Mouse (Mus musculus): ENCODE measurements around the gene Sorl1. TPM values are rescaled to one million over a fixed set of nuclear protein-coding genes. Genes with fewer than 3 reads are reported as not detected.

The Sorl1 gene
- polyA plus RNA-seq, 1 experiment from 2014 or later, result 6.0 TPM

- WGBS, result 53% methylated on average over 3 of the region's 3 CpGs
- H3K27ac ChIP-seq (ENCODE audit: low read length), result no peak overlapping the region
- H3K4me3 ChIP-seq (ENCODE audit: low read length), result no peak overlapping the region
- H3K9ac ChIP-seq (ENCODE audit: low read depth, low read length), result no peak overlapping the region
- no peaks in the 10 kb centered on the region for H3K27me3 ChIP-seq (replicated peaks; ENCODE audit: control insufficient read depth, insufficient read depth, low read length)
- no peak overlapping the region for H3K4me2 ChIP-seq (ENCODE audit: low read depth, low read length)
- no peaks in the 10 kb centered on the region for H3K4me1 ChIP-seq (ENCODE audit: control insufficient read depth, insufficient read depth, low read length)
- no peak for ATAC-seq
- H3K9me3 ChIP-seq (ENCODE audit: control insufficient read depth, low read length), result no peaks in the 10 kb centered on the region
- no peaks in the 10 kb centered on the region for H3K36me3 ChIP-seq (ENCODE audit: control insufficient read depth, insufficient read depth, low read length)
Measured at GRCm38 (mm10) chr9:42156566-42156965, 32.5 kb upstream of the Sorl1 start.

GRCm38 (mm10) chr9:42154682-42155081 is 30.6 kb upstream of the Sorl1 start:
- no peaks in the 10 kb centered on the region for H3K36me3 ChIP-seq (ENCODE audit: control insufficient read depth, insufficient read depth, low read length)
- H3K27ac ChIP-seq (ENCODE audit: low read length), result no peak overlapping the region
- peak; percentile 88 for ATAC-seq
- no peak overlapping the region for H3K4me3 ChIP-seq (ENCODE audit: low read length)
- H3K4me1 ChIP-seq (ENCODE audit: control insufficient read depth, insufficient read depth, low read length), result no peaks in the 10 kb centered on the region
- 33% methylated on average over 6 of the region's 6 CpGs for WGBS
- no peaks in the 10 kb centered on the region for H3K9me3 ChIP-seq (ENCODE audit: control insufficient read depth, low read length)
- H3K9ac ChIP-seq (ENCODE audit: low read depth, low read length), result no peak overlapping the region
- no peak overlapping the region for H3K4me2 ChIP-seq (ENCODE audit: low read depth, low read length)
- no peaks in the 10 kb centered on the region for H3K27me3 ChIP-seq (replicated peaks; ENCODE audit: control insufficient read depth, insufficient read depth, low read length)

DNA sequence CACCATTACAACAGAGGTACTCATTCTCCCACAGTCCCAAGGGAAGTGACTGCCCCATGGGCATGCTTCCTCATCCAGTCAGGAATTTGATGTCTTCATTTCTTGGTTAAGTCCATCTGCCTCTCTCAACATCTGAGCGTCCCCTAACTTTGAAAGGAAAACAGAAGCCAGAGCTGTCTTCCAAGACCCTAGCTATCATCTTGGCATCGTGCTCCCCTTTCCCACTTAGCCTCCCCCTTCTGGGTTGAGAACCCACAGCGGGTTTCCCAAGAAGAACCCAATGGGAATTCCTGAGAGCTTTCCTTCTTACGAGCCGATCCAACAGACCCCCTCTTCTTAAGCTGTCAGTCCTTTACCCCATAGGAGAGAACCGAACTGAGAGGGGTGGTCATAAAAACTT is 24.7 kb upstream of the Sorl1 start:
- Histone ChIP-seq H3K9me3 (ENCODE audit: control insufficient read depth, low read length) (0 out of 2 replicates have a peak, but pooled peaks cover 3% of the 10 kb centered on the region), H3K4me3 (ENCODE audit: low read length) (no peak overlapping the region), H3K4me1 (ENCODE audit: control insufficient read depth, insufficient read depth, low read length) (no peaks in the 10 kb centered on the region), H3K36me3 (ENCODE audit: control insufficient read depth, insufficient read depth, low read length) (no peaks in the 10 kb centered on the region), H3K4me2 (ENCODE audit: low read depth, low read length) (no peak overlapping the region), H3K27ac (ENCODE audit: low read length) (no peak overlapping the region), H3K9ac (ENCODE audit: low read depth, low read length) (no peak overlapping the region), H3K27me3 (replicated peaks; ENCODE audit: control insufficient read depth, insufficient read depth, low read length) (no peaks in the 10 kb centered on the region)
- 79% methylated on average over 6 of the region's 6 CpGs for WGBS
- no peak for ATAC-seq

DNA sequence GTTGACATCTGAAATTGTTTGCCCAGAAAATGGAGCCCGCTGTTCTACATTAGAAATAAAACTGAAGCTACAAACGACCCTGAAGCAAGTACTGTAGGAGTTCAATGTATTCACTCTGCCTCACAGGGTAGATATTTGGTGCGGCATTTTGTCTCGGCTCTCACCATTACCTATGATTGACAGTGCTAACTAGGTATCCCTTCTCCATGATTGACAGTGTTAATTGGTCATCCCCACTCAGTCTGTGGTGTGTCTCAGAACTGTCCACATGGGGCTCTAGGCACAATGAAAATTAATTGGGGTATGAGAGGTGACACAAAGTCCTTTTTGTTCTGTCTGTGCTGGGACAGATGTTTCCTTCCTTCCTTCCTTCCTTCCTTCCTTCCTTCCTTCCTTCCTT is 23.9 kb upstream of the Sorl1 start:
- 86% methylated on average over 4 of the region's 4 CpGs for WGBS
- 0 out of 2 replicates have a peak, but pooled peaks cover 3% of the 10 kb centered on the region for H3K9me3 ChIP-seq (ENCODE audit: control insufficient read depth, low read length)

GRCm38 (mm10) chr9:42146463-42146862 is 22.4 kb upstream of the Sorl1 start:
- Histone ChIP-seq H3K4me1 (ENCODE audit: control insufficient read depth, insufficient read depth, low read length) (no peaks in the 10 kb centered on the region), H3K27me3 (replicated peaks; ENCODE audit: control insufficient read depth, insufficient read depth, low read length) (no peaks in the 10 kb centered on the region), H3K36me3 (ENCODE audit: control insufficient read depth, insufficient read depth, low read length) (no peaks in the 10 kb centered on the region), H3K27ac (ENCODE audit: low read length) (no peak overlapping the region), H3K9ac (ENCODE audit: low read depth, low read length) (no peak overlapping the region), H3K4me3 (ENCODE audit: low read length) (no peak overlapping the region), H3K4me2 (ENCODE audit: low read depth, low read length) (no peak overlapping the region), H3K9me3 (ENCODE audit: control insufficient read depth, low read length) (0 out of 2 replicates have a peak, but pooled peaks cover 3% of the 10 kb centered on the region)
- 94% methylated on average over 2 of the region's 2 CpGs for WGBS
- ATAC-seq, result no peak

More for the DNA sequence above, 23.9 kb upstream of the Sorl1 start:
- Histone ChIP-seq H3K4me3 (ENCODE audit: low read length) (no peak overlapping the region), H3K27me3 (replicated peaks; ENCODE audit: control insufficient read depth, insufficient read depth, low read length) (no peaks in the 10 kb centered on the region), H3K4me2 (ENCODE audit: low read depth, low read length) (no peak overlapping the region), H3K4me1 (ENCODE audit: control insufficient read depth, insufficient read depth, low read length) (no peaks in the 10 kb centered on the region), H3K27ac (ENCODE audit: low read length) (no peak overlapping the region), H3K36me3 (ENCODE audit: control insufficient read depth, insufficient read depth, low read length) (no peaks in the 10 kb centered on the region), H3K9ac (ENCODE audit: low read depth, low read length) (no peak overlapping the region)
- no peak for ATAC-seq

GRCm38 (mm10) chr9:42141549-42142210 is 17.6 kb upstream of the Sorl1 start:
- WGBS, result 78% methylated on average over 6 of the region's 6 CpGs
- H3K4me1 ChIP-seq (ENCODE audit: control insufficient read depth, insufficient read depth, low read length), result no peaks in the 10 kb centered on the region

GRCm38 (mm10) chr9:42138248-42138858 is 14.3 kb upstream of the Sorl1 start:
- no peaks in the 10 kb centered on the region for H3K27me3 ChIP-seq (replicated peaks; ENCODE audit: control insufficient read depth, insufficient read depth, low read length)
- no peak overlapping the region for H3K9ac ChIP-seq (ENCODE audit: low read depth, low read length)
- H3K4me3 ChIP-seq (ENCODE audit: low read length), result no peak overlapping the region
- no peaks in the 10 kb centered on the region for H3K36me3 ChIP-seq (ENCODE audit: control insufficient read depth, insufficient read depth, low read length)
- ATAC-seq, result no peak
- H3K9me3 ChIP-seq (ENCODE audit: control insufficient read depth, low read length), result no peaks in the 10 kb centered on the region
- 83% methylated on average over 4 of the region's 4 CpGs for WGBS
- H3K4me1 ChIP-seq (ENCODE audit: control insufficient read depth, insufficient read depth, low read length), result no peaks in the 10 kb centered on the region
- H3K4me2 ChIP-seq (ENCODE audit: low read depth, low read length), result no peak overlapping the region
- no peak overlapping the region for H3K27ac ChIP-seq (ENCODE audit: low read length)

More at GRCm38 (mm10) chr9:42141549-42142210, 17.6 kb upstream of the Sorl1 start:
- H3K36me3 ChIP-seq (ENCODE audit: control insufficient read depth, insufficient read depth, low read length), result no peaks in the 10 kb centered on the region
- no peak overlapping the region for H3K4me3 ChIP-seq (ENCODE audit: low read length)
- H3K4me2 ChIP-seq (ENCODE audit: low read depth, low read length), result no peak overlapping the region
- H3K27me3 ChIP-seq (replicated peaks; ENCODE audit: control insufficient read depth, insufficient read depth, low read length), result no peaks in the 10 kb centered on the region
- H3K9ac ChIP-seq (ENCODE audit: low read depth, low read length), result no peak overlapping the region
- H3K9me3 ChIP-seq (ENCODE audit: control insufficient read depth, low read length), result 0 out of 2 replicates have a peak, but pooled peaks cover 3% of the 10 kb centered on the region
- no peak overlapping the region for H3K27ac ChIP-seq (ENCODE audit: low read length)
- ATAC-seq, result no peak

DNA sequence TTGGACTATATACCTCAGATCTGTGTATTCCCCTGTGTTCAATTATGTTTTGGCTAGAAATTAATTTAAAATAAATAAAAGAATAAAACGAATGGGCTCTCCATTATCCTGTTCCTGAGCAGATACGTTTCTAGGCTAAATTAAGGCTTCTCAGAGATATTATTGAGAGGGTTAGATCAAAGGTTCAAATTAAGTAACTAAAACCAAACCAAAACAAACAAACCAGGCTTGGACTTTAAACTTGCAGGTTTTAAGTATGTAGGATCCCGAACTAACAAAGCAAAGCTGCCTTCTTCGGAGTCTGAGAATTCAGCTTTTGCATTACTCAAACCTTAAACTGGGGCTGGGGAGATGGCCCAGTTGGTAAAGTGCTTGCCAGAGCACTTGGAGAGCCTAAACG is 13.5 kb upstream of the Sorl1 start:
- Histone ChIP-seq H3K36me3 (ENCODE audit: control insufficient read depth, insufficient read depth, low read length) (no peaks in the 10 kb centered on the region), H3K4me1 (ENCODE audit: control insufficient read depth, insufficient read depth, low read length) (no peaks in the 10 kb centered on the region), H3K9me3 (ENCODE audit: control insufficient read depth, low read length) (no peaks in the 10 kb centered on the region), H3K27me3 (replicated peaks; ENCODE audit: control insufficient read depth, insufficient read depth, low read length) (no peaks in the 10 kb centered on the region), H3K4me2 (ENCODE audit: low read depth, low read length) (0 out of 2 replicates have a peak overlapping the region, but pooled peaks have one; percentile 19), H3K27ac (ENCODE audit: low read length) (no peak overlapping the region; the same call in 1 of the 2 replicates), H3K4me3 (ENCODE audit: low read length) (no peak overlapping the region), H3K9ac (ENCODE audit: low read depth, low read length) (no peak overlapping the region)
- peak; percentile 59 for ATAC-seq
- WGBS, result 46% methylated on average over 5 of the region's 5 CpGs

DNA sequence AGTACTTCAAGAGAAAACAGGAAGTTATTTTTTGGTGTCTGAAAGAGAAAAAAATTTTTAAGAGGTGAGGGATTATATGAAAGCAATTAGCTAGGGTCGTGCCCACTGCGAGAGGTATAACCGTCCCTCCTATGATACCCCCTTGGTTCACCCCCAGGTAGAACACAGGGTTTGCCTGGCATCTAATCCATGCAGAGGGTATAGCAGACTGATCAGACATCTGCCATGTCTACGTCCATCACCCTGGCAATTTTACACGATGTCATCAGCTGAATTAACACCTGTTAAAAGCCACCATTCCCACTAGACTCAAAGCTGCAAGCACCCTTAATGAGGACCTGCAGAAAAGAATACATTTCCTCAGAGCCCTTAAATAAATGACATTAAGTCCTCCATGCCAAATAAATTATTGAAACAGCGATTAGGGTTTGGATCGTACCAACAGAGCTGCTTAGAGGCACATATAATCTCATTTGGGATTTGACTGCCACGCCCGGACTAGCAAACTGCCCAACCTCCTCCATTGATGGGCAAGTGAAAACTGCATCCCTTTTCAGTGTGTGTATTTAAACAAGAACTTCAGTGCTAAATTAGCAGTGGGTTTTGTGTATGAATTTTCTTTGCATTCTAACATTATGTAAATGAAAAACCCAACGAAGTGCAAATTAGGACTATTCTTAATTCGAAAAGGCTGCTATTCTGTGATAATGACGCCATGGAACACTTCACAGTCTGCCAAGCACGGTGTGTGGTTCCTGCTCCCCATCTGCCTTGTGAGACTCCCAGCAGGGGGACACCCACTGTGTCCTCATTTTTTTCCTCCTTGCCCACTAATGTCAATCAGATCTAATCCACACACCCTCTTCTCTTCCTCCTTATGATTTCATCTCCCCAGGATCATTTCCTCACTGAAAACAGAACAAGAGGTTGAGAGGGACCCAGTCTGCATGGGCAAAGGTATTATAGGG is 7.0 kb upstream of the Sorl1 start:
- no peaks in the 10 kb centered on the region for H3K9me3 ChIP-seq (ENCODE audit: control insufficient read depth, low read length)
- H3K27ac ChIP-seq (ENCODE audit: low read length), result no peak overlapping the region
- no peak overlapping the region for H3K4me2 ChIP-seq (ENCODE audit: low read depth, low read length)
- no peak overlapping the region for H3K4me3 ChIP-seq (ENCODE audit: low read length)
- H3K27me3 ChIP-seq (replicated peaks; ENCODE audit: control insufficient read depth, insufficient read depth, low read length), result no peaks in the 10 kb centered on the region
- no peaks in the 10 kb centered on the region for H3K4me1 ChIP-seq (ENCODE audit: control insufficient read depth, insufficient read depth, low read length)
- H3K9ac ChIP-seq (ENCODE audit: low read depth, low read length), result no peak overlapping the region
- 81% methylated on average over 13 of the region's 13 CpGs for WGBS
- no peak for ATAC-seq
- H3K36me3 ChIP-seq (ENCODE audit: control insufficient read depth, insufficient read depth, low read length), result no peaks in the 10 kb centered on the region

Measured in intestine, embryonic 16.5 days (tissue).